Mouse (Mus musculus) forebrain, embryonic 16.5 days (tissue): ENCODE measurements around the gene Ins2. TPM values are rescaled to one million over a fixed set of nuclear protein-coding genes. Genes with fewer than 3 reads are reported as not detected.

Experiments used
- ATAC-seq: fragments of 200-750 bp; cut with Nextera tagmentation; 2 replicates; pipeline ENCODE4 v1.8.0; 2017; ENCODE audit warnings: mild to moderate bottlenecking, moderate library complexity
- H3K27ac ChIP-seq: fragments of 300-500 bp; sonication (generic); 2 replicates; pipeline ENCODE4 v1.5.1; 2014; ENCODE audit warnings: low read length, control low read depth
- H3K27me3 ChIP-seq: fragments of 300-500 bp; sonication (generic); replicated peaks from 2 replicates; pipeline ENCODE4 v1.6.1; 2014; ENCODE audit warnings: low read length; ENCODE audit not compliant: control insufficient read depth, insufficient read depth
- H3K36me3 ChIP-seq: fragments of 300-500 bp; sonication (generic); 2 replicates; pipeline ENCODE4 v1.6.1; 2014; ENCODE audit not compliant: control insufficient read depth, insufficient read depth
- H3K4me1 ChIP-seq: fragments of 300-500 bp; sonication (generic); replicated peaks from 2 replicates; pipeline ENCODE4 v1.6.1; 2014; ENCODE audit warnings: low read length; ENCODE audit not compliant: control insufficient read depth, insufficient read depth
- H3K4me2 ChIP-seq: fragments of 300-500 bp; sonication (generic); 2 replicates; pipeline ENCODE4 v1.6.1; 2014; ENCODE audit warnings: mild to moderate bottlenecking, low read length, control low read depth
- H3K4me3 ChIP-seq: fragments of 300-500 bp; sonication (generic); replicated peaks from 2 replicates; pipeline ENCODE4 v1.5.1; 2014; ENCODE audit warnings: mild to moderate bottlenecking, low read length, control low read depth
- H3K9ac ChIP-seq: fragments of 300-500 bp; sonication (generic); replicated peaks from 2 replicates; pipeline ENCODE4 v1.6.1; 2014; ENCODE audit warnings: low read depth, low read length, control low read depth
- H3K9me3 ChIP-seq: fragments of 300-500 bp; sonication (generic); 2 replicates; pipeline ENCODE4 v1.6.1; 2016; ENCODE audit warnings: low read length; ENCODE audit not compliant: control insufficient read depth
- WGBS: fragments of 180-500 bp; shearing (Covaris S2); extraction: QIAGEN DNeasy Blood & Tissue Kit; methylation state at CpG from one replicate; pipeline ENCODE4 v1.1.7; 2014; 5-methylcytosine and 5-hydroxymethylcytosine counted together
- polyA plus RNA-seq: library from polyadenylated mRNA; unstranded; fragments of >200 nt; fragmentation: Nextera tagmentation; extraction: Ambion mirVana; gene quantifications from 2 replicates; pipeline ENCODE4 v1.2.1, GENCODE M21; 2015

Ins2 gene
- polyA plus RNA-seq, 1 experiment from 2014 or later, result 1.3 TPM

DNA sequence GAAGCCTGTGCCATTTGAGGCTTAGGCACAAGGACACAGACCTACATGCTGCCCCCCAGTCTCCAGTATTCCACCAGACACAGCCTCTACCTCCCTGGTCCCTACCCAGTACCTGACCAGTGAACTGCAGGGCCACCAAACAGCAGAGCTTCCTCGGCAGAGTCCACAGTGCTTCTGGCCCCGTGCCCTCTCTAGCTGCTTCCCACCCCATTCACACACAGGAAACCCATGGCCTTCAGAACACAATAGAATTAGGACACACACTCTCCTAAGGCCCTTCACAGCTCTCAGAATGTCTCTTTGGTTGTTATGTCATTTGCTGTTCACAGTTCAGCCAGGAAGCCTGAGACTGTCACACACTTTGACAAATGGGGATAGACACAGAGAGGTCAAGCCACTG, 76.5 kb downstream of the Ins2 start, which contains the start of gene Igf2:
Igf2 (minus strand) TSS at position 158 of the 400 bp plus-strand sequence.
- WGBS, result 66% methylated on average over 2 of the region's 2 CpGs
- Histone ChIP-seq H3K4me3 (no peak within 1 kb of the TSS), H3K4me2 (no peak within 1 kb of the TSS), H3K27ac (no peak within 1 kb of the TSS), H3K4me1 (peaks cover 13% of the 10 kb centered on the region), H3K36me3 (no peaks in the 10 kb centered on the region), H3K9ac (no peak within 1 kb of the TSS), H3K27me3 (peaks cover 39% of the 10 kb centered on the region), H3K9me3 (no peaks in the 10 kb centered on the region)
- no peak for ATAC-seq

DNA sequence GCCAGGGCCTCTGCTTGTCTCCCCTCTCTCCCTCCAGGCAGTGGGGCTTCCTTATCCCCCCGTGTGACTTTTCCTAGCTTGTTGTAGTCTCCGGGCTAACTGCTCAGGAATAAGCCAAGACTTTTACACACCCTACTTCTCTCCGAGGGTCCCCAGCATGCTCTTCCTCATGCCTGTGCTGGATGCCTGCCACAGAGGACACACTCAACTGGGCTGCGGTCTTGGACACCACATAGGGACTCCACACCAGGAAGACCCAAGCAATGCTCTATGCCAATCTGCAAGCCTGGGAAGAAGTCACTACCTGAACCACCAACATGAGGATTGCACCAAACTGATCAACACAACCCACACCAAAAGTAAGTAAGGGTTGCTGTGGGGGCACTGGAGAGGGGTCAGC, 77.1 kb downstream of the Ins2 start:
- peaks cover 13% of the 10 kb centered on the region for H3K4me1 ChIP-seq
- H3K27ac ChIP-seq, result no peak overlapping the region
- H3K36me3 ChIP-seq, result no peaks in the 10 kb centered on the region
- no peak overlapping the region for H3K4me2 ChIP-seq
- H3K27me3 ChIP-seq, result peaks cover 41% of the 10 kb centered on the region
- WGBS, result 64% methylated on average over 4 of the region's 4 CpGs
- H3K4me3 ChIP-seq, result no peak overlapping the region
- no peak overlapping the region for H3K9ac ChIP-seq
- no peak for ATAC-seq
- H3K9me3 ChIP-seq, result no peaks in the 10 kb centered on the region

GRCm38 (mm10) chr7:142665364-142665763, 77.8 kb downstream of the Ins2 start:
- WGBS, result 47% methylated on average over 5 of the region's 5 CpGs
- peaks cover 17% of the 10 kb centered on the region for H3K4me1 ChIP-seq
- H3K4me3 ChIP-seq, result no peak overlapping the region
- no peak overlapping the region for H3K4me2 ChIP-seq
- H3K27ac ChIP-seq, result no peak overlapping the region
- H3K9ac ChIP-seq, result no peak overlapping the region
- peaks cover 49% of the 10 kb centered on the region for H3K27me3 ChIP-seq
- no peak for ATAC-seq
- no peaks in the 10 kb centered on the region for H3K36me3 ChIP-seq
- no peaks in the 10 kb centered on the region for H3K9me3 ChIP-seq

DNA sequence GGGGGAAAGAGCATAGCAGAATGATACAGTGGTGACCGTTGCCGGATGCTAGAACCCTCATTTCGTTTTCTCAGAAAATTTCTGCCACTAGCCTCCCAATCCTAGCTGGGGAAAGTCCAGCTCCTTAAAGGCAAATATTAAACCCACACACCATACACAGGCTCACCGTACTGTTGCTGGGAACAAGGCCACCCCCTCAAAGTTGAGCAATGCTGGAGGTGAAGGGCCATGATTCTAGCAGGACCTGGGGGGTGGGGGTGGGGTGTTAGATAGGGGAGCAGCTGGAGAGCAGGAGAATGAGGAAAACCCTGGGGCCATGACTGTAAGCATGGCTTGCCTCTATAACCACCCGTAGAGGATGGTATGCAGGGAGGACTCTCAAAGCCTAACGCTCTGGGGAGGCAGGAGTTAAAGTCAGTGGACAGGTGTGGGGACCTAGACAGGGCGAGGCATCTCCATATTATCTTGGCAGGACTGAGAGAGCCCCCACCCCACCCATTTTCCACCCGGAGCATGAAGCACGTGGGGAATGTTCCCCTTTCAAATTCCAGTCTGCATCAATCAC, 78.6 kb downstream of the Ins2 start:
- Histone ChIP-seq H3K4me2 (no peak overlapping the region), H3K9me3 (no peaks in the 10 kb centered on the region), H3K27me3 (peaks cover 57% of the 10 kb centered on the region), H3K9ac (no peak overlapping the region), H3K4me3 (no peak overlapping the region), H3K4me1 (peaks cover 19% of the 10 kb centered on the region), H3K36me3 (no peaks in the 10 kb centered on the region), H3K27ac (no peak overlapping the region)
- 3% methylated on average over 9 of the region's 9 CpGs for WGBS
- ATAC-seq, result no peak

- H3K36me3 ChIP-seq, result no peaks in the 10 kb centered on the region
- peak overlapping the region; percentile 17 for H3K4me3 ChIP-seq
- no peak overlapping the region for H3K27ac ChIP-seq
- peaks cover 62% of the 10 kb centered on the region for H3K27me3 ChIP-seq
- ATAC-seq, result no peak
- H3K9ac ChIP-seq, result no peak overlapping the region
- WGBS, result under 1% methylated on average over 53 of the region's 53 CpGs
- peak overlapping the region; percentile 35 for H3K4me2 ChIP-seq
- no peaks in the 10 kb centered on the region for H3K9me3 ChIP-seq
- peaks cover 24% of the 10 kb centered on the region for H3K4me1 ChIP-seq
These were observed 79.2 kb downstream of the Ins2 start for GRCm38 (mm10) chr7:142663931-142664421.

- WGBS, result 6% methylated on average over 5 of the region's 5 CpGs
- Histone ChIP-seq H3K4me2 (no peak overlapping the region), H3K4me1 (peaks cover 25% of the 10 kb centered on the region), H3K27me3 (peaks cover 68% of the 10 kb centered on the region), H3K9me3 (no peaks in the 10 kb centered on the region), H3K27ac (no peak overlapping the region), H3K9ac (no peak overlapping the region), H3K4me3 (no peak overlapping the region), H3K36me3 (no peaks in the 10 kb centered on the region)
- no peak for ATAC-seq
These were observed 80.0 kb downstream of the Ins2 start for GRCm38 (mm10) chr7:142663151-142663550.

DNA sequence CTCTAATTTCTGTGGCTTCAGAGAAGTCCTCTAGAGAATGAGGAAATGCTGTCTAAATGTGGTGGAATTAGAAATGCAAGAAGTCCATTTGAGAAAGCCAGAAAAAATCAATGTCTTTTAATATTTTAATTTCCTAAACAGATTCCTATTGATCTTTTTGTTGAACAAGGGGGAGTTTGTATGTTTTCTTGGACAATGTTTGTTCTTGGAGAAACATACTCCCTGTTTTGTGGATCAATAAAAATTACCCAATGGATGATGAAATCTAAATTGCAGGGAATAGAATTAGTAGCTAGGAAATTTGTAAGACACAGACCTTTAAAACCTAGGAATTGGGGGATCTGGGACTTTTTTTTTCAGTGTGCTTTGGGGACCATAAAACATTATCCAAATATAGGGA, 81.4 kb downstream of the Ins2 start:
- no peak for ATAC-seq
- Histone ChIP-seq H3K9ac (no peak overlapping the region), H3K4me3 (no peak overlapping the region), H3K4me1 (peaks cover 25% of the 10 kb centered on the region), H3K9me3 (no peaks in the 10 kb centered on the region), H3K27ac (no peak overlapping the region), H3K36me3 (no peaks in the 10 kb centered on the region), H3K27me3 (peaks cover 81% of the 10 kb centered on the region), H3K4me2 (no peak overlapping the region)

DNA sequence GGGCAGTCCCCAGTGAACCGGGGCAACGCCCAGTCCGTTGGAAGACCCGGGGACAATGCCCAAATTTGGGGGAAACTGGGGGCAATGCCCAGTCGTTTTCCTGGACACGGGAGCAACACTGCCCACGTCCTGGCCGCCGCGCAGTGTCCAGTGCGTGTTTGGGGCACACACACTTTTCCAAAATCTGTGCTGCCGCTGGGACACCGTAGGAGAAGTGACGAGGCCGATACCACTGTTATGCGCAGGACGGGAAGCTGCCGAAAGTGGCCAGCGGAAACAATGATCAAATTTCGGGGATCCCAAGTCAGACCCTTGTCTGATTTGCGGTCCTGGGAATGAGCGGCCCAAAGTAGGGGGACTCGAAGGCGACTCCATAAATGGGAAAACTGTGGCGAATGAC, 82.1 kb downstream of the Ins2 start:
- Histone ChIP-seq H3K4me3 (no peak overlapping the region), H3K9me3 (no peaks in the 10 kb centered on the region), H3K4me1 (peaks cover 25% of the 10 kb centered on the region), H3K9ac (no peak overlapping the region), H3K36me3 (no peaks in the 10 kb centered on the region), H3K4me2 (no peak overlapping the region; the same call in 1 of the 2 replicates), H3K27me3 (peaks cover 85% of the 10 kb centered on the region), H3K27ac (no peak overlapping the region)
- WGBS, result under 1% methylated on average over 25 of the region's 25 CpGs
- ATAC-seq, result no peak

DNA sequence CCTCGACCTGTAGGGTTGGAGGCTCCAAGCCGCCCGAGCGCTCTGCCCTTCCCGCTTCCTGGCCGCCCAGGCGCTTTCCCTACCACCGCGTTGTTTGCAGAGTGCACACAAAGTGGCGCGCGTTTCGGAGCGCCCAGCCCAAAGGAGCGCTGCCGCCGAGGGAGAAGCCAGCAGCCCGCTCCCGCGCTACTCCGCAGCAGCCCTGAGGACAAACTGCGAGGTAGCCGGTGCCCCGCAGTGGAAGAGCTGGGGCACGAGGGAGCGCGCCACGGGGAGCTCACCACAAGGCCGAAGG, 82.6 kb downstream of the Ins2 start:
- no peak overlapping the region for H3K27ac ChIP-seq
- WGBS, result 0% methylated on average over 29 of the region's 29 CpGs
- no peaks in the 10 kb centered on the region for H3K36me3 ChIP-seq
- H3K9me3 ChIP-seq, result no peaks in the 10 kb centered on the region
- peaks cover 25% of the 10 kb centered on the region for H3K4me1 ChIP-seq
- peak overlapping the region; percentile 17 for H3K4me3 ChIP-seq
- no peak for ATAC-seq
- H3K4me2 ChIP-seq, result peak overlapping the region; percentile 29
- peaks cover 85% of the 10 kb centered on the region for H3K27me3 ChIP-seq
- H3K9ac ChIP-seq, result no peak overlapping the region
